Mouse (Mus musculus): ENCODE results near the gene Tex48. TPM values are rescaled to one million over a fixed set of nuclear protein-coding genes. Genes with fewer than 3 reads are reported as not detected.

Tex48 gene
- polyA plus RNA-seq, 1 experiment from 2014 or later, result not detected

- H3K27ac ChIP-seq (ENCODE audit: low read depth, low read length), result no peak overlapping the region
- H3K9ac ChIP-seq (ENCODE audit: low read depth, low read length), result no peak overlapping the region
- 89% methylated on average over 3 of the region's 3 CpGs for WGBS
- H3K36me3 ChIP-seq (ENCODE audit: control insufficient read depth, insufficient read depth, low read length), result no peaks in the 10 kb centered on the region
- no peaks in the 10 kb centered on the region for H3K9me3 ChIP-seq (ENCODE audit: control insufficient read depth, low read length)
- H3K4me2 ChIP-seq, result no peak overlapping the region
- no peak for DNase-seq (ENCODE audit: low spot score)
- H3K4me3 ChIP-seq (ENCODE audit: low read depth, low read length), result no peak overlapping the region
- no peak for ATAC-seq (replicated peaks; ENCODE audit: low FRiP score)
- no peaks in the 10 kb centered on the region for H3K4me1 ChIP-seq (replicated peaks; ENCODE audit: control insufficient read depth, insufficient read depth, low read length)
- no peaks in the 10 kb centered on the region for H3K27me3 ChIP-seq (replicated peaks; ENCODE audit: control insufficient read depth, insufficient read depth, low read length)
Observed at GRCm38 (mm10) chr4:63605545-63605944, 16.7 kb downstream of the Tex48 start.

GRCm38 (mm10) chr4:63604945-63605344, 17.3 kb downstream of the Tex48 start, which contains the start of gene Gm11213:
Gene Gm11213, minus strand, starts transcription at chr4:63605261.
- H3K4me1 ChIP-seq (replicated peaks; ENCODE audit: control insufficient read depth, insufficient read depth, low read length), result no peaks in the 10 kb centered on the region
- H3K27me3 ChIP-seq (replicated peaks; ENCODE audit: control insufficient read depth, insufficient read depth, low read length), result no peaks in the 10 kb centered on the region
- H3K27ac ChIP-seq (ENCODE audit: low read depth, low read length), result no peak within 1 kb of the TSS
- H3K9ac ChIP-seq (ENCODE audit: low read depth, low read length), result no peak within 1 kb of the TSS
- H3K4me3 ChIP-seq (ENCODE audit: low read depth, low read length), result no peak within 1 kb of the TSS
- WGBS, result 73% methylated on average over 3 of the region's 3 CpGs
- DNase-seq (ENCODE audit: low spot score), result no peak
- H3K4me2 ChIP-seq, result no peak within 1 kb of the TSS
- H3K36me3 ChIP-seq (ENCODE audit: control insufficient read depth, insufficient read depth, low read length), result no peaks in the 10 kb centered on the region
- ATAC-seq (replicated peaks; ENCODE audit: low FRiP score), result no peak
- no peaks in the 10 kb centered on the region for H3K9me3 ChIP-seq (ENCODE audit: control insufficient read depth, low read length)

- no peak overlapping the region for H3K27ac ChIP-seq (ENCODE audit: low read depth, low read length)
- no peak overlapping the region for H3K4me3 ChIP-seq (ENCODE audit: low read depth, low read length)
- H3K36me3 ChIP-seq (ENCODE audit: control insufficient read depth, insufficient read depth, low read length), result no peaks in the 10 kb centered on the region
- H3K9ac ChIP-seq (ENCODE audit: low read depth, low read length), result no peak overlapping the region
- ATAC-seq (replicated peaks; ENCODE audit: low FRiP score) (no peak), DNase-seq (ENCODE audit: low spot score) (no peak)
- H3K4me2 ChIP-seq, result no peak overlapping the region
- H3K9me3 ChIP-seq (ENCODE audit: control insufficient read depth, low read length), result no peaks in the 10 kb centered on the region
- H3K4me1 ChIP-seq (replicated peaks; ENCODE audit: control insufficient read depth, insufficient read depth, low read length), result no peaks in the 10 kb centered on the region
- H3K27me3 ChIP-seq (replicated peaks; ENCODE audit: control insufficient read depth, insufficient read depth, low read length), result no peaks in the 10 kb centered on the region
Observed at GRCm38 (mm10) chr4:63601263-63601662, 21.0 kb downstream of the Tex48 start.

GRCm38 (mm10) chr4:63600786-63601185, 21.4 kb downstream of the Tex48 start:
- H3K27ac ChIP-seq (ENCODE audit: low read depth, low read length), result no peak overlapping the region
- H3K4me2 ChIP-seq, result no peak overlapping the region
- WGBS, result 79% methylated on average over 6 of the region's 6 CpGs
- H3K4me1 ChIP-seq (replicated peaks; ENCODE audit: control insufficient read depth, insufficient read depth, low read length), result no peaks in the 10 kb centered on the region
- no peaks in the 10 kb centered on the region for H3K27me3 ChIP-seq (replicated peaks; ENCODE audit: control insufficient read depth, insufficient read depth, low read length)
- no peaks in the 10 kb centered on the region for H3K9me3 ChIP-seq (ENCODE audit: control insufficient read depth, low read length)
- no peak overlapping the region for H3K9ac ChIP-seq (ENCODE audit: low read depth, low read length)
- DNase-seq (ENCODE audit: low spot score), result no peak
- H3K36me3 ChIP-seq (ENCODE audit: control insufficient read depth, insufficient read depth, low read length), result no peaks in the 10 kb centered on the region
- H3K4me3 ChIP-seq (ENCODE audit: low read depth, low read length), result no peak overlapping the region
- no peak for ATAC-seq (replicated peaks; ENCODE audit: low FRiP score)

- ATAC-seq (replicated peaks; ENCODE audit: low FRiP score) (no peak), DNase-seq (ENCODE audit: low spot score) (no peak)
- no peak overlapping the region for H3K4me3 ChIP-seq (ENCODE audit: low read depth, low read length)
- H3K27me3 ChIP-seq (replicated peaks; ENCODE audit: control insufficient read depth, insufficient read depth, low read length), result no peaks in the 10 kb centered on the region
- H3K36me3 ChIP-seq (ENCODE audit: control insufficient read depth, insufficient read depth, low read length), result no peaks in the 10 kb centered on the region
- H3K4me1 ChIP-seq (replicated peaks; ENCODE audit: control insufficient read depth, insufficient read depth, low read length), result no peaks in the 10 kb centered on the region; the same call in 1 of the 2 replicates
- no peak overlapping the region for H3K27ac ChIP-seq (ENCODE audit: low read depth, low read length)
- no peak overlapping the region for H3K4me2 ChIP-seq
- WGBS, result 88% methylated on average over 4 of the region's 4 CpGs
- no peak overlapping the region for H3K9ac ChIP-seq (ENCODE audit: low read depth, low read length)
- no peaks in the 10 kb centered on the region for H3K9me3 ChIP-seq (ENCODE audit: control insufficient read depth, low read length)
Observed at GRCm38 (mm10) chr4:63596010-63596409, 26.2 kb downstream of the Tex48 start.

- Histone ChIP-seq H3K27me3 (replicated peaks; ENCODE audit: control insufficient read depth, insufficient read depth, low read length) (no peaks in the 10 kb centered on the region), H3K27ac (ENCODE audit: low read depth, low read length) (no peak overlapping the region), H3K9ac (ENCODE audit: low read depth, low read length) (no peak overlapping the region), H3K9me3 (ENCODE audit: control insufficient read depth, low read length) (no peaks in the 10 kb centered on the region), H3K36me3 (ENCODE audit: control insufficient read depth, insufficient read depth, low read length) (no peaks in the 10 kb centered on the region), H3K4me1 (replicated peaks; ENCODE audit: control insufficient read depth, insufficient read depth, low read length) (no peaks in the 10 kb centered on the region; the same call in 1 of the 2 replicates), H3K4me2 (no peak overlapping the region), H3K4me3 (ENCODE audit: low read depth, low read length) (no peak overlapping the region)
- no peak for ATAC-seq (replicated peaks; ENCODE audit: low FRiP score)
- 52% methylated on average over 10 of the region's 10 CpGs for WGBS
- no peak for DNase-seq (ENCODE audit: low spot score)
Observed at GRCm38 (mm10) chr4:63595259-63595658, 27.0 kb downstream of the Tex48 start.

- no peak overlapping the region for H3K27ac ChIP-seq (ENCODE audit: low read depth, low read length)
- DNase-seq (ENCODE audit: low spot score), result no peak
- H3K4me2 ChIP-seq, result no peak overlapping the region
Observed at GRCm38 (mm10) chr4:63594459-63595110, 27.6 kb downstream of the Tex48 start.

GRCm38 (mm10) chr4:63590538-63590937, 31.7 kb downstream of the Tex48 start:
- H3K4me2 ChIP-seq, result no peak overlapping the region
- ATAC-seq (replicated peaks; ENCODE audit: low FRiP score), result no peak

More at GRCm38 (mm10) chr4:63594459-63595110, 27.6 kb downstream of the Tex48 start:
- Histone ChIP-seq H3K4me3 (ENCODE audit: low read depth, low read length) (no peak overlapping the region), H3K4me1 (replicated peaks; ENCODE audit: control insufficient read depth, insufficient read depth, low read length) (no peaks in the 10 kb centered on the region; the same call in 1 of the 2 replicates), H3K9ac (ENCODE audit: low read depth, low read length) (no peak overlapping the region), H3K36me3 (ENCODE audit: control insufficient read depth, insufficient read depth, low read length) (no peaks in the 10 kb centered on the region), H3K27me3 (replicated peaks; ENCODE audit: control insufficient read depth, insufficient read depth, low read length) (no peaks in the 10 kb centered on the region), H3K9me3 (ENCODE audit: control insufficient read depth, low read length) (no peaks in the 10 kb centered on the region)
- 61% methylated on average over 5 of the region's 5 CpGs for WGBS
- ATAC-seq (replicated peaks; ENCODE audit: low FRiP score), result no peak

GRCm38 (mm10) chr4:63589987-63590386, 32.2 kb downstream of the Tex48 start:
- DNase-seq (ENCODE audit: low spot score) (no peak), ATAC-seq (replicated peaks; ENCODE audit: low FRiP score) (no peak)
- no peak overlapping the region for H3K4me3 ChIP-seq (ENCODE audit: low read depth, low read length)
- H3K4me2 ChIP-seq, result no peak overlapping the region
- 61% methylated on average over 7 of the region's 7 CpGs for WGBS
- H3K9me3 ChIP-seq (ENCODE audit: control insufficient read depth, low read length), result no peaks in the 10 kb centered on the region
- H3K27me3 ChIP-seq (replicated peaks; ENCODE audit: control insufficient read depth, insufficient read depth, low read length), result no peaks in the 10 kb centered on the region
- H3K9ac ChIP-seq (ENCODE audit: low read depth, low read length), result no peak overlapping the region
- H3K36me3 ChIP-seq (ENCODE audit: control insufficient read depth, insufficient read depth, low read length), result no peaks in the 10 kb centered on the region
- H3K27ac ChIP-seq (ENCODE audit: low read depth, low read length), result no peak overlapping the region
- H3K4me1 ChIP-seq (replicated peaks; ENCODE audit: control insufficient read depth, insufficient read depth, low read length), result no peaks in the 10 kb centered on the region; the same call in 1 of the 2 replicates

More at GRCm38 (mm10) chr4:63590538-63590937, 31.7 kb downstream of the Tex48 start:
- H3K9me3 ChIP-seq (ENCODE audit: control insufficient read depth, low read length), result no peaks in the 10 kb centered on the region
- H3K27me3 ChIP-seq (replicated peaks; ENCODE audit: control insufficient read depth, insufficient read depth, low read length), result no peaks in the 10 kb centered on the region
- H3K27ac ChIP-seq (ENCODE audit: low read depth, low read length), result no peak overlapping the region
- DNase-seq (ENCODE audit: low spot score), result no peak
- no peaks in the 10 kb centered on the region for H3K36me3 ChIP-seq (ENCODE audit: control insufficient read depth, insufficient read depth, low read length)
- 73% methylated on average over 4 of the region's 4 CpGs for WGBS
- H3K4me1 ChIP-seq (replicated peaks; ENCODE audit: control insufficient read depth, insufficient read depth, low read length), result no peaks in the 10 kb centered on the region; the same call in 1 of the 2 replicates
- no peak overlapping the region for H3K4me3 ChIP-seq (ENCODE audit: low read depth, low read length)
- H3K9ac ChIP-seq (ENCODE audit: low read depth, low read length), result no peak overlapping the region

Data from liver, embryonic 11.5 days (tissue).